Mouse (Mus musculus) embryonic facial prominence, embryonic 14.5 days (tissue): ENCODE data around the gene Blnk. TPM values are rescaled to one million over a fixed set of nuclear protein-coding genes. Genes with fewer than 3 reads are reported as not detected.

Experiments
- ATAC-seq: fragments of 200-750 bp; cut with Nextera tagmentation; 2 replicates; pipeline ENCODE4 v1.8.0; 2017; ENCODE audit warnings: low read depth, moderate number of reproducible peaks, moderate TSS enrichment
- DNase-seq: peaks from one replicate; pipeline ENCODE4 v3.0.0-alpha.2; 2015; ENCODE audit warnings: low spot score
- H3K27ac ChIP-seq: fragments of 300-500 bp; sonication (generic); replicated peaks from 2 replicates; pipeline ENCODE4 v1.5.1; 2014; ENCODE audit warnings: low read depth, mild to moderate bottlenecking, low read length, moderate library complexity
- H3K27me3 ChIP-seq: fragments of 300-500 bp; sonication (generic); replicated peaks from 2 replicates; pipeline ENCODE4 v1.6.1; 2014; ENCODE audit warnings: low read length; ENCODE audit not compliant: control insufficient read depth, insufficient read depth
- H3K36me3 ChIP-seq: fragments of 300-500 bp; sonication (generic); 2 replicates; pipeline ENCODE4 v1.6.1; 2014; ENCODE audit warnings: low read length, mixed read lengths; ENCODE audit not compliant: control insufficient read depth, insufficient read depth
- H3K4me1 ChIP-seq: fragments of 300-500 bp; sonication (generic); 2 replicates; pipeline ENCODE4 v1.6.1; 2014; ENCODE audit warnings: antibody characterized with exemption, low read length; ENCODE audit not compliant: control insufficient read depth, insufficient read depth
- H3K4me2 ChIP-seq: fragments of 300-500 bp; sonication (generic); 2 replicates; pipeline ENCODE4 v1.6.1; 2014; ENCODE audit warnings: low read depth, mild to moderate bottlenecking, low read length, moderate library complexity, mixed read lengths
- H3K4me3 ChIP-seq: fragments of 300-500 bp; sonication (generic); 2 replicates; pipeline ENCODE4 v1.5.1; 2014; ENCODE audit warnings: low read depth, mild to moderate bottlenecking, low read length
- H3K9ac ChIP-seq: fragments of 300-500 bp; sonication (generic); 2 replicates; pipeline ENCODE4 v1.6.1; 2014; ENCODE audit warnings: low read depth, mild to moderate bottlenecking, low read length, moderate library complexity, mixed read lengths
- H3K9me3 ChIP-seq: fragments of 300-500 bp; sonication (generic); 2 replicates; pipeline ENCODE4 v1.6.1; 2016; ENCODE audit warnings: low read length; ENCODE audit not compliant: control insufficient read depth
- WGBS: fragments of 180-500 bp; shearing (Covaris S2); extraction: QIAGEN DNeasy Blood & Tissue Kit; methylation state at CpG from one replicate; pipeline ENCODE4 v1.1.7; 2014; 5-methylcytosine and 5-hydroxymethylcytosine counted together
- polyA plus RNA-seq: library from polyadenylated mRNA; unstranded; fragments of >200 nt; fragmentation: Nextera tagmentation; extraction: Ambion mirVana; gene quantifications from 2 replicates; pipeline ENCODE4 v1.2.1, GENCODE M21; 2014

The Blnk gene
- polyA plus RNA-seq, 1 experiment from 2014 or later: 2.7 TPM

- H3K4me2 ChIP-seq: no peak overlapping the region
- no peaks in the 10 kb centered on the region for H3K9me3 ChIP-seq
- DNase-seq (no peak), ATAC-seq (no peak)
- H3K4me1 ChIP-seq: no peaks in the 10 kb centered on the region
- H3K36me3 ChIP-seq: no peaks in the 10 kb centered on the region
- H3K4me3 ChIP-seq: no peak overlapping the region
- no peak overlapping the region for H3K9ac ChIP-seq
- no peak overlapping the region for H3K27ac ChIP-seq
- no peaks in the 10 kb centered on the region for H3K27me3 ChIP-seq
- 83% methylated on average over 8 of the region's 8 CpGs for WGBS
Observed at GRCm38 (mm10) chr19:41026551-41026950, 32.2 kb upstream of the Blnk start.

- 80% methylated on average over 4 of the region's 4 CpGs for WGBS
Observed at GRCm38 (mm10) chr19:41022244-41022643, 27.9 kb upstream of the Blnk start.

GRCm38 (mm10) chr19:41020537-41020936 lies 26.2 kb upstream of the Blnk start:
- Histone ChIP-seq H3K9me3 (no peaks in the 10 kb centered on the region), H3K9ac (no peak overlapping the region), H3K4me3 (no peak overlapping the region), H3K36me3 (no peaks in the 10 kb centered on the region), H3K27ac (no peak overlapping the region), H3K4me1 (no peaks in the 10 kb centered on the region), H3K27me3 (no peaks in the 10 kb centered on the region), H3K4me2 (no peak overlapping the region)
- no peak for ATAC-seq
- no peak for DNase-seq
- WGBS: 61% methylated on average over 3 of the region's 3 CpGs

More at GRCm38 (mm10) chr19:41022244-41022643, 27.9 kb upstream of the Blnk start:
- Histone ChIP-seq H3K9me3 (no peaks in the 10 kb centered on the region), H3K9ac (no peak overlapping the region), H3K4me1 (no peaks in the 10 kb centered on the region), H3K4me3 (no peak overlapping the region), H3K36me3 (no peaks in the 10 kb centered on the region), H3K4me2 (no peak overlapping the region), H3K27ac (no peak overlapping the region), H3K27me3 (no peaks in the 10 kb centered on the region)
- DNase-seq (peak; percentile 54), ATAC-seq (0 out of 2 replicates have a peak, but pooled peaks have one; percentile 15)

GRCm38 (mm10) chr19:41019164-41019675 lies 24.9 kb upstream of the Blnk start:
- no peaks in the 10 kb centered on the region for H3K4me1 ChIP-seq
- no peaks in the 10 kb centered on the region for H3K9me3 ChIP-seq
- H3K9ac ChIP-seq: no peak overlapping the region
- 67% methylated on average over 5 of the region's 5 CpGs for WGBS
- DNase-seq (no peak), ATAC-seq (no peak)
- no peak overlapping the region for H3K27ac ChIP-seq
- H3K4me2 ChIP-seq: no peak overlapping the region
- no peaks in the 10 kb centered on the region for H3K27me3 ChIP-seq
- H3K36me3 ChIP-seq: no peaks in the 10 kb centered on the region
- no peak overlapping the region for H3K4me3 ChIP-seq

- 18% methylated on average over 14 of the region's 14 CpGs for WGBS
- DNase-seq (peak; percentile 85), ATAC-seq (no peak; the same call in 1 of the 2 replicates)
- H3K9me3 ChIP-seq: no peaks in the 10 kb centered on the region
- H3K4me1 ChIP-seq: peaks cover 3% of the 10 kb centered on the region; the same call in 1 of the 2 replicates
- H3K4me3 ChIP-seq: no peak overlapping the region
- H3K27ac ChIP-seq: no peak overlapping the region
- H3K27me3 ChIP-seq: no peaks in the 10 kb centered on the region
- H3K4me2 ChIP-seq: peak overlapping the region; percentile 44
- H3K9ac ChIP-seq: 0 out of 2 replicates have a peak overlapping the region, but pooled peaks have one; percentile 12
- H3K36me3 ChIP-seq: no peaks in the 10 kb centered on the region
Observed at GRCm38 (mm10) chr19:41015951-41016716, 21.8 kb upstream of the Blnk start.

- Histone ChIP-seq H3K9ac (no peak overlapping the region), H3K4me1 (peaks cover 3% of the 10 kb centered on the region; the same call in 1 of the 2 replicates), H3K4me2 (no peak overlapping the region), H3K9me3 (no peaks in the 10 kb centered on the region), H3K36me3 (no peaks in the 10 kb centered on the region), H3K27ac (no peak overlapping the region), H3K4me3 (no peak overlapping the region), H3K27me3 (no peaks in the 10 kb centered on the region)
- DNase-seq: peak; percentile 20
- no peak for ATAC-seq
- WGBS: 11% methylated on average over 9 of the region's 9 CpGs
Observed at GRCm38 (mm10) chr19:41014003-41014402, 19.7 kb upstream of the Blnk start.

GRCm38 (mm10) chr19:41013591-41013990 lies 19.3 kb upstream of the Blnk start:
- no peaks in the 10 kb centered on the region for H3K9me3 ChIP-seq
- no peaks in the 10 kb centered on the region for H3K36me3 ChIP-seq
- DNase-seq (peak; percentile 81), ATAC-seq (peak; percentile 84)
- peaks cover 3% of the 10 kb centered on the region; the same call in 1 of the 2 replicates for H3K4me1 ChIP-seq
- H3K27me3 ChIP-seq: no peaks in the 10 kb centered on the region
- H3K4me2 ChIP-seq: no peak overlapping the region
- 2% methylated on average over 5 of the region's 5 CpGs for WGBS
- H3K4me3 ChIP-seq: no peak overlapping the region
- no peak overlapping the region for H3K27ac ChIP-seq
- H3K9ac ChIP-seq: no peak overlapping the region

- Histone ChIP-seq H3K9me3 (no peaks in the 10 kb centered on the region), H3K4me1 (peaks cover 3% of the 10 kb centered on the region; the same call in 1 of the 2 replicates), H3K36me3 (no peaks in the 10 kb centered on the region), H3K9ac (no peak overlapping the region), H3K4me3 (no peak overlapping the region), H3K27ac (no peak overlapping the region), H3K27me3 (no peaks in the 10 kb centered on the region), H3K4me2 (0 out of 2 replicates have a peak overlapping the region, but pooled peaks have one; percentile 2)
- 25% methylated on average over 5 of the region's 5 CpGs for WGBS
- ATAC-seq: no peak
- DNase-seq: peak; percentile 61
Observed at GRCm38 (mm10) chr19:41011676-41012075, 17.3 kb upstream of the Blnk start.
